Mouse (Mus musculus): Measurements from ENCODE around the gene Gpsm1.

GRCm38 (mm10) chr2:26316576-26317246 is 1.4 kb downstream of the Gpsm1 start:
- TF ChIP-seq CTCF (IDR thresholded peaks at IDR 0.05; ENCODE audit: extremely low read depth, insufficient read depth, low read length) (no peak), POLR2A (IDR thresholded peaks at IDR 0.05; ENCODE audit: extremely low read depth, insufficient read depth, low read length) (no peak)

All from cortical plate, adult 2 months (tissue).